Mouse (Mus musculus): ENCODE results near the gene Grm5. TPM values are rescaled to one million over a fixed set of nuclear protein-coding genes. Genes with fewer than 3 reads are reported as not detected.

Grm5 gene
- not detected in 2 replicates for polyA plus RNA-seq (2015; fragmentation: Nextera tagmentation; extraction: Ambion mirVana)

- Histone ChIP-seq H3K27me3 (replicated peaks; ENCODE audit: control insufficient read depth, insufficient read depth, low read length) (no peaks in the 10 kb centered on the region; the same call in 1 of the 2 replicates), H3K27ac (ENCODE audit: low read depth, low read length) (no peak within 1 kb of the TSS), H3K9ac (ENCODE audit: low read depth, low read length) (no peak within 1 kb of the TSS), H3K4me1 (replicated peaks; ENCODE audit: control insufficient read depth, insufficient read depth, low read length) (no peaks in the 10 kb centered on the region), H3K9me3 (ENCODE audit: control insufficient read depth) (no peaks in the 10 kb centered on the region), H3K36me3 (ENCODE audit: control insufficient read depth, insufficient read depth) (no peaks in the 10 kb centered on the region), H3K4me2 (replicated peaks; ENCODE audit: low read depth) (no peak within 1 kb of the TSS), H3K4me3 (ENCODE audit: low read depth, low read length) (no peak within 1 kb of the TSS)
- no peak for ATAC-seq
- 18% methylated on average over 2 of the region's 2 CpGs for WGBS
- no peak for TF ChIP-seq CTCF (IDR thresholded peaks at IDR 0.05; ENCODE audit: low read depth)
Measured at GRCm38 (mm10) chr7:87583868-87584267, at the start of gene Grm5. Gene Grm5 (plus strand): TSS chr7:87584168.

GRCm38 (mm10) chr7:87539031-87539430 lies 44.9 kb upstream of the Grm5 start:
- ATAC-seq, result no peak
- H3K9me3 ChIP-seq (ENCODE audit: control insufficient read depth), result no peaks in the 10 kb centered on the region
- no peaks in the 10 kb centered on the region for H3K4me1 ChIP-seq (replicated peaks; ENCODE audit: control insufficient read depth, insufficient read depth, low read length)
- TF ChIP-seq CTCF (IDR thresholded peaks at IDR 0.05; ENCODE audit: low read depth), result no peak
- H3K36me3 ChIP-seq (ENCODE audit: control insufficient read depth, insufficient read depth), result no peaks in the 10 kb centered on the region
- no peak overlapping the region for H3K27ac ChIP-seq (ENCODE audit: low read depth, low read length)
- H3K9ac ChIP-seq (ENCODE audit: low read depth, low read length), result no peak overlapping the region
- no peak overlapping the region for H3K4me3 ChIP-seq (ENCODE audit: low read depth, low read length)
- no peak overlapping the region for H3K4me2 ChIP-seq (replicated peaks; ENCODE audit: low read depth)
- H3K27me3 ChIP-seq (replicated peaks; ENCODE audit: control insufficient read depth, insufficient read depth, low read length), result no peaks in the 10 kb centered on the region

- Histone ChIP-seq H3K9ac (ENCODE audit: low read depth, low read length) (no peak overlapping the region), H3K4me2 (replicated peaks; ENCODE audit: low read depth) (no peak overlapping the region), H3K36me3 (ENCODE audit: control insufficient read depth, insufficient read depth) (no peaks in the 10 kb centered on the region), H3K4me1 (replicated peaks; ENCODE audit: control insufficient read depth, insufficient read depth, low read length) (no peaks in the 10 kb centered on the region), H3K27ac (ENCODE audit: low read depth, low read length) (no peak overlapping the region), H3K9me3 (ENCODE audit: control insufficient read depth) (no peaks in the 10 kb centered on the region), H3K27me3 (replicated peaks; ENCODE audit: control insufficient read depth, insufficient read depth, low read length) (no peaks in the 10 kb centered on the region), H3K4me3 (ENCODE audit: low read depth, low read length) (no peak overlapping the region)
- ATAC-seq, result no peak
- WGBS, result 40% methylated on average over 1 of the region's 1 CpGs
- TF ChIP-seq CTCF (IDR thresholded peaks at IDR 0.05; ENCODE audit: low read depth), result no peak
Measured at GRCm38 (mm10) chr7:87565300-87565699, 18.7 kb upstream of the Grm5 start.

- H3K27me3 ChIP-seq (replicated peaks; ENCODE audit: control insufficient read depth, insufficient read depth, low read length), result no peaks in the 10 kb centered on the region
- H3K27ac ChIP-seq (ENCODE audit: low read depth, low read length), result no peak overlapping the region
- no peak overlapping the region for H3K4me3 ChIP-seq (ENCODE audit: low read depth, low read length)
- no peak for ATAC-seq
- H3K4me1 ChIP-seq (replicated peaks; ENCODE audit: control insufficient read depth, insufficient read depth, low read length), result no peaks in the 10 kb centered on the region
- H3K36me3 ChIP-seq (ENCODE audit: control insufficient read depth, insufficient read depth), result no peaks in the 10 kb centered on the region
- no peak overlapping the region for H3K4me2 ChIP-seq (replicated peaks; ENCODE audit: low read depth)
- H3K9ac ChIP-seq (ENCODE audit: low read depth, low read length), result no peak overlapping the region
- no peaks in the 10 kb centered on the region for H3K9me3 ChIP-seq (ENCODE audit: control insufficient read depth)
- TF ChIP-seq CTCF (IDR thresholded peaks at IDR 0.05; ENCODE audit: low read depth), result peak; percentile 75
Measured at GRCm38 (mm10) chr7:87566476-87566875, 17.5 kb upstream of the Grm5 start.

- ATAC-seq, result no peak
- no peaks in the 10 kb centered on the region; the same call in 1 of the 2 replicates for H3K27me3 ChIP-seq (replicated peaks; ENCODE audit: control insufficient read depth, insufficient read depth, low read length)
Measured at GRCm38 (mm10) chr7:87584281-87584701, 323 bp downstream of the Grm5 start.

GRCm38 (mm10) chr7:87586271-87586937 lies 2.4 kb downstream of the Grm5 start:
- Histone ChIP-seq H3K9ac (ENCODE audit: low read depth, low read length) (no peak overlapping the region), H3K27ac (ENCODE audit: low read depth, low read length) (no peak overlapping the region), H3K4me1 (replicated peaks; ENCODE audit: control insufficient read depth, insufficient read depth, low read length) (no peaks in the 10 kb centered on the region), H3K4me3 (ENCODE audit: low read depth, low read length) (no peak overlapping the region), H3K36me3 (ENCODE audit: control insufficient read depth, insufficient read depth) (no peaks in the 10 kb centered on the region), H3K27me3 (replicated peaks; ENCODE audit: control insufficient read depth, insufficient read depth, low read length) (no peaks in the 10 kb centered on the region; the same call in 1 of the 2 replicates), H3K4me2 (replicated peaks; ENCODE audit: low read depth) (no peak overlapping the region), H3K9me3 (ENCODE audit: control insufficient read depth) (no peaks in the 10 kb centered on the region)
- TF ChIP-seq CTCF (IDR thresholded peaks at IDR 0.05; ENCODE audit: low read depth), result no peak
- 17% methylated on average over 10 of the region's 10 CpGs for WGBS
- ATAC-seq, result no peak

More at GRCm38 (mm10) chr7:87584281-87584701, 323 bp downstream of the Grm5 start:
- no peak overlapping the region for H3K4me3 ChIP-seq (ENCODE audit: low read depth, low read length)
- H3K9me3 ChIP-seq (ENCODE audit: control insufficient read depth), result no peaks in the 10 kb centered on the region
- no peak for TF ChIP-seq CTCF (IDR thresholded peaks at IDR 0.05; ENCODE audit: low read depth)
- 2% methylated on average over 28 of the region's 28 CpGs for WGBS
- no peaks in the 10 kb centered on the region for H3K36me3 ChIP-seq (ENCODE audit: control insufficient read depth, insufficient read depth)
- H3K9ac ChIP-seq (ENCODE audit: low read depth, low read length), result no peak overlapping the region
- H3K27ac ChIP-seq (ENCODE audit: low read depth, low read length), result no peak overlapping the region
- H3K4me1 ChIP-seq (replicated peaks; ENCODE audit: control insufficient read depth, insufficient read depth, low read length), result no peaks in the 10 kb centered on the region
- H3K4me2 ChIP-seq (replicated peaks; ENCODE audit: low read depth), result no peak overlapping the region
